Mouse (Mus musculus) kidney, adult 2 months (tissue): ENCODE results near the gene Fam83e. TPM values are rescaled to one million over a fixed set of nuclear protein-coding genes. Genes with fewer than 3 reads are reported as not detected.

Experiments used
- DNase-seq: peaks from one replicate; pipeline ENCODE4 v3.0.0; 2021
- H3K27ac ChIP-seq: fragments of 200-500 bp; 2 replicates; pipeline ENCODE4 v1.5.1; 2012; ENCODE audit warnings: low read depth, low read length, control low read depth, inconsistent platforms; ENCODE audit not compliant: insufficient read depth
- H3K27me3 ChIP-seq: fragments of 200-500 bp; replicated peaks from 2 replicates; pipeline ENCODE4 v1.6.1; 2012; ENCODE audit warnings: mild to moderate bottlenecking, moderate library complexity, low read length, inconsistent platforms; ENCODE audit not compliant: control insufficient read depth, insufficient read depth
- H3K36me3 ChIP-seq: fragments of 200-500 bp; 2 replicates; pipeline ENCODE4 v1.6.1; 2012; ENCODE audit warnings: mild to moderate bottlenecking, moderate library complexity, low read length, inconsistent platforms; ENCODE audit not compliant: control insufficient read depth, insufficient read depth
- H3K4me1 ChIP-seq: fragments of 200-500 bp; 2 replicates; pipeline ENCODE4 v1.6.1; 2011; ENCODE audit warnings: low read length; ENCODE audit not compliant: control insufficient read depth, insufficient read depth
- H3K4me3 ChIP-seq: fragments of 200-500 bp; 2 replicates; pipeline ENCODE4 v1.5.1; 2011; ENCODE audit warnings: mild to moderate bottlenecking, low read depth, low read length, control low read depth; ENCODE audit not compliant: insufficient read depth
- CTCF ChIP-seq: fragments of 200-500 bp; conservative IDR thresholded peaks from 2 replicates; pipeline ENCODE4 v1.5.1; 2011; ENCODE audit warnings: low read depth, mild to moderate bottlenecking, control low read depth, low read length, moderate library complexity, mixed read lengths; ENCODE audit not compliant: insufficient read depth, insufficient read length
- POLR2A ChIP-seq: fragments of 200-500 bp; IDR thresholded peaks from one replicate; pipeline ENCODE4 v1.6.1; 2011; ENCODE audit warnings: low read depth, low read length, control low read depth
- WGBS: fragments of 180-500 bp; shearing (Covaris S2); methylation state at CpG from one replicate; pipeline ENCODE4 v1.1.7; 2018; 5-methylcytosine and 5-hydroxymethylcytosine counted together
- polyA plus RNA-seq: library from polyadenylated mRNA; depleted of rRNA; stranded (reverse); fragments of >200 nt; gene quantifications from 2 replicates; pipeline ENCODE4 v1.2.3, GENCODE M21; 2012

Fam83e gene
- polyA plus RNA-seq, 1 experiment: 0.19 TPM

- H3K4me3 ChIP-seq: no peak overlapping the region
- H3K36me3 ChIP-seq: peaks cover 16% of the 10 kb centered on the region; the same call in 1 of the 2 replicates
- H3K27ac ChIP-seq: no peak overlapping the region; the same call in 1 of the 2 replicates
- 83% methylated on average over 24 of the region's 24 CpGs for WGBS
- H3K4me1 ChIP-seq: peaks cover 46% of the 10 kb centered on the region
- H3K27me3 ChIP-seq: no peaks in the 10 kb centered on the region
- TF ChIP-seq POLR2A: peak; percentile 58
- no peak for TF ChIP-seq CTCF
- peak; percentile 20 for DNase-seq
These were observed 9.5 kb upstream of the Fam83e start for GRCm38 (mm10) chr7:45711316-45712021.

GRCm38 (mm10) chr7:45712022-45712757 lies 8.8 kb upstream of the Fam83e start:
- Histone ChIP-seq H3K27ac (peak overlapping the region; percentile 94), H3K36me3 (peaks cover 16% of the 10 kb centered on the region; the same call in 1 of the 2 replicates), H3K4me3 (no peak overlapping the region), H3K4me1 (peaks cover 46% of the 10 kb centered on the region), H3K27me3 (no peaks in the 10 kb centered on the region)
- DNase-seq: peak; percentile 96
- TF ChIP-seq CTCF: no peak
- peak; percentile 41 for TF ChIP-seq POLR2A
- 65% methylated on average over 21 of the region's 21 CpGs for WGBS

GRCm38 (mm10) chr7:45713396-45713795 lies 7.6 kb upstream of the Fam83e start:
- no peaks in the 10 kb centered on the region for H3K27me3 ChIP-seq
- H3K36me3 ChIP-seq: peaks cover 15% of the 10 kb centered on the region; the same call in 1 of the 2 replicates
- no peak for TF ChIP-seq POLR2A
- TF ChIP-seq CTCF: no peak
- no peak overlapping the region; the same call in 1 of the 2 replicates for H3K4me3 ChIP-seq
- H3K4me1 ChIP-seq: peaks cover 37% of the 10 kb centered on the region
- peak; percentile 52 for DNase-seq
- peak overlapping the region; percentile 94 for H3K27ac ChIP-seq
- 75% methylated on average over 16 of the region's 16 CpGs for WGBS

- Histone ChIP-seq H3K27ac (peak overlapping the region; percentile 94), H3K36me3 (peaks cover 12% of the 10 kb centered on the region; the same call in 1 of the 2 replicates), H3K4me3 (peak overlapping the region; percentile 88), H3K4me1 (peaks cover 31% of the 10 kb centered on the region), H3K27me3 (no peaks in the 10 kb centered on the region)
- peak; percentile 56 for DNase-seq
- no peak for TF ChIP-seq CTCF
- no peak for TF ChIP-seq POLR2A
- 34% methylated on average over 6 of the region's 6 CpGs for WGBS
These were observed 7.0 kb upstream of the Fam83e start for GRCm38 (mm10) chr7:45713881-45714520.

GRCm38 (mm10) chr7:45714630-45715089 lies 6.4 kb upstream of the Fam83e start:
- H3K4me1 ChIP-seq: peaks cover 32% of the 10 kb centered on the region
- peak overlapping the region; percentile 88 for H3K4me3 ChIP-seq
- TF ChIP-seq CTCF (no peak), POLR2A (no peak)
- 4% methylated on average over 14 of the region's 14 CpGs for WGBS
- H3K27ac ChIP-seq: peak overlapping the region; percentile 94
- peaks cover 10% of the 10 kb centered on the region; the same call in 1 of the 2 replicates for H3K36me3 ChIP-seq
- DNase-seq: peak; percentile 72
- H3K27me3 ChIP-seq: no peaks in the 10 kb centered on the region

- Histone ChIP-seq H3K4me3 (peak within 1 kb of the TSS; percentile 88), H3K27ac (peak within 1 kb of the TSS; percentile 94), H3K27me3 (no peaks in the 10 kb centered on the region), H3K4me1 (peaks cover 32% of the 10 kb centered on the region), H3K36me3 (peaks cover 5% of the 10 kb centered on the region; the same call in 1 of the 2 replicates)
- DNase-seq: peak; percentile 99
- TF ChIP-seq POLR2A (peak; percentile 62), CTCF (no peak)
- 7% methylated on average over 34 of the region's 34 CpGs for WGBS
These were observed 5.8 kb upstream of the Fam83e start, which contains the start of gene Rpl18 for GRCm38 (mm10) chr7:45715090-45715708. TSS of gene Rpl18 (plus strand) at chr7:45715457.
